Mouse (Mus musculus): ENCODE measurements around the gene Smim20.

DNA sequence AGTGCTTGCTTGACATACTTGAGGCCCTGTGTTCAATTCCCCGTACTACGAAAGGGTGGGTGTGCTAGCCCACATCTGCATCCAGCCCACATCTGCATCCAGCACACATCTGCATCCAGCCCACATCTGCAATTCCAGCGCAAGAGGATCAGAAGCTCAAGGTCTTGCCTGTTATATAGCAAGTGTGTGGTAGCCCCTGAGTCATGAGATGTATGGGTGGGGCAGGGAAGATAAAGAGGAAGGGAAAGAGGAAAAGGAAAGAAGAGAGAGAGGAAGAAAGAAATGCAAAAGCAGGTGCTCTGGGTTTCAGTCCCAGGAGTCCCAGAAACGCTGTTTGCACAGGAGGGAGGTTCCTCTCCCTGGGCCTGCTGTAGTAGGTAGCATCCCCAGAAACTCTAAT, 15.6 kb downstream of the Smim20 start:
- TF ChIP-seq CTCF (IDR thresholded peaks at IDR 0.05; ENCODE audit: insufficient read depth, low read depth, low read length) (no peak), POLR2A (IDR thresholded peaks at IDR 0.05; ENCODE audit: insufficient read depth, low read depth, low read length) (no peak)

All from olfactory bulb, adult 2 months (tissue).